26 mouse cellular contexts compared by ENCODE assay signal in the genomic region with DNA sequence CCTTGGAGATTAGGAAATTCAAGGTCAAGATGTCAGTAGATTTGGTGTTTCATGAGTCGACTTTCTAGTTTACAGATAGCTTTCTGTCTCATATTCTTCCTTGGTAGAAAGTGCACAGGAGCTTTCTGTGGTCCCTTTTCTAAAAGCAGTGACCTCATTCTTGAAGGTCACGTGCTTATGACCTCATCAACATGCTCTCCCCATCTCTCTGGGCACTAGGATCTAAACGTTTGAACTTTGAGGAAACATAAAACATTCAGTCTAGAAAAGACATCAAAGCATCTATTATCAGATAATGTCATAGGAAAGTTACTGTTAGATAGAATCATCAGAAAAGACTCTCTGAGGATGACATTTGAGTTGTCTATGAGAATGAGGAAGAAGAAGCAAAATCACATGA. TPM values are rescaled to one million over a fixed set of nuclear protein-coding genes. Genes with fewer than 3 reads are reported as not detected.
A peak's percentile ranks its signal among the peaks of the same experiment; 100 is the strongest.
DNase-seq lines count a peak whose midpoint lies in the region; ATAC-seq lines count a peak whose summit lies in the region.
"Had no signal": no experiment of that assay in that cellular context is flagged by ENCODE, and none has a peak within 500 bp of the region (broad histone marks: within the 10 kb centered on the region; RNA-seq: fewer than 3 reads in every experiment).

No protein-coding gene starts in this region.

- no peaks in the 10 kb centered on the region for H3K27me3 ChIP-seq in heart, embryonic 13.5 days (replicated peaks)
- H3K27me3 ChIP-seq in lung, embryonic 16.5 days (ENCODE audit: control insufficient read depth, insufficient read depth, low read depth, low read length) = no peaks in the 10 kb centered on the region
- H3K27me3 ChIP-seq: embryonic facial prominence, embryonic 13.5 days; hindbrain, embryonic 13.5 days; intestine, embryonic 15.5 days; Patski had no signal

- no peak overlapping the region for H3K4me2 ChIP-seq in heart, embryonic 13.5 days
- H3K4me2 ChIP-seq in lung, embryonic 16.5 days (ENCODE audit: low read depth, low read length) = no peak overlapping the region
- H3K4me2 ChIP-seq: embryonic facial prominence, embryonic 13.5 days; hindbrain, embryonic 13.5 days; intestine, embryonic 15.5 days had no signal

- no peaks in the 10 kb centered on the region; the same call in 1 of the 2 replicates for H3K36me3 ChIP-seq in heart, embryonic 13.5 days
- no peaks in the 10 kb centered on the region for H3K36me3 ChIP-seq in lung, embryonic 16.5 days (ENCODE audit: control insufficient read depth, insufficient read depth, low read length)
- H3K36me3 ChIP-seq: embryonic facial prominence, embryonic 13.5 days; hindbrain, embryonic 13.5 days; intestine, embryonic 15.5 days; limb, embryonic 10.5 days had no signal

- no peak for ATAC-seq in heart, embryonic 13.5 days (ENCODE audit: extremely low read depth, insufficient number of reproducible peaks, low FRiP score, low TSS enrichment)
- ATAC-seq in lung, embryonic 16.5 days (ENCODE audit: low read depth) = no peak
- ATAC-seq in megakaryocyte, adult 5-6 weeks (ENCODE audit: poor library complexity, severe bottlenecking) = peak; percentile 12; the same call in 1 of the 2 replicates
- ATAC-seq: forebrain, embryonic 16.5 days; intestine, embryonic 15.5 days; liver, postnatal 0 days; midbrain, embryonic 16.5 days had no signal

- H3K4me1 ChIP-seq in heart, embryonic 13.5 days = peaks cover 71% of the 10 kb centered on the region
- peaks cover 29% of the 10 kb centered on the region for H3K4me1 ChIP-seq in lung, embryonic 16.5 days (replicated peaks; ENCODE audit: control insufficient read depth, insufficient read depth, low read length)
- H3K4me1 ChIP-seq: embryonic facial prominence, embryonic 13.5 days; intestine, embryonic 15.5 days; limb, embryonic 10.5 days had no signal

- DNase-seq in heart, adult 8-10 months (ENCODE audit: low spot score) = no peak
- no peak for DNase-seq in lung, postnatal 14 days
- DNase-seq in T-cell, adult 2 months (ENCODE audit: low spot score) = peak; percentile 35
- no peak for DNase-seq in kidney, postnatal 4 days
- no peak for DNase-seq in spleen, postnatal 10 days (ENCODE audit: low spot score in 2 of 2)
- DNase-seq: adrenal gland, postnatal 14 days; B cell, adult 2 months; cerebellum, adult 11-12 months; cerebellum, postnatal 14 days; kidney, postnatal 36 days; layer of hippocampus, adult 9-11 months; liver, postnatal 0 days; retina, postnatal 1 day; thymus, postnatal 25 days had no signal

- WGBS in heart, embryonic 13.5 days = 46% methylated on average over 3 of the region's 3 CpGs
- WGBS in lung, embryonic 16.5 days = 37% methylated on average over 3 of the region's 3 CpGs

- H3K9ac ChIP-seq in heart, embryonic 13.5 days = no peak overlapping the region
- no peak overlapping the region for H3K9ac ChIP-seq in lung, embryonic 16.5 days (ENCODE audit: low read length)
- H3K9ac ChIP-seq: embryonic facial prominence, embryonic 13.5 days; hindbrain, embryonic 13.5 days; intestine, embryonic 15.5 days; liver, postnatal 0 days had no signal

- H3K4me3 ChIP-seq in heart, embryonic 13.5 days = no peak overlapping the region
- H3K4me3 ChIP-seq in lung, embryonic 16.5 days (ENCODE audit: low read length) = no peak overlapping the region
- H3K4me3 ChIP-seq: embryonic facial prominence, embryonic 13.5 days; hindbrain, embryonic 13.5 days; intestine, embryonic 15.5 days; left cerebral cortex, adult 2 months; limb, embryonic 10.5 days had no signal

- no peaks in the 10 kb centered on the region for H3K9me3 ChIP-seq in heart, embryonic 13.5 days
- no peaks in the 10 kb centered on the region for H3K9me3 ChIP-seq in lung, embryonic 16.5 days (ENCODE audit: control insufficient read depth, low read length)
- H3K9me3 ChIP-seq: embryonic facial prominence, embryonic 13.5 days; hindbrain, embryonic 13.5 days; intestine, embryonic 15.5 days; limb, embryonic 10.5 days had no signal

- peak overlapping the region; percentile 79 for H3K27ac ChIP-seq in heart, embryonic 13.5 days (replicated peaks)
- peak overlapping the region; percentile 37; the same call in 1 of the 2 replicates for H3K27ac ChIP-seq in lung, embryonic 16.5 days (ENCODE audit: low read length)
- H3K27ac ChIP-seq: embryonic facial prominence, embryonic 13.5 days; hindbrain, embryonic 13.5 days; intestine, embryonic 15.5 days; left cerebral cortex, adult 2 months; limb, embryonic 10.5 days; stomach, postnatal 0 days had no signal

RNA-seq across cellular contexts. Expression of gene Camk2d, which starts 32.3 kb away (rescaled TPM):
- 87.4 and 97.6 TPM in 2 replicates for polyA plus RNA-seq in heart, embryonic 13.5 days (2015; fragmentation: Nextera tagmentation; extraction: Ambion mirVana)
- total RNA-seq in heart, adult 8-10 months (2022) = 100 to 1,000 TPM; 135 to 156 (median 140) TPM
- polyA plus RNA-seq in lung, embryonic 16.5 days (2015; fragmentation: Nextera tagmentation; extraction: Ambion mirVana) = 34.3 and 35.0 TPM in 2 replicates
- total RNA-seq in megakaryocyte, adult 5-6 weeks (2015) = 43.2 and 52.0 TPM in 2 replicates
- 43.7 and 52.4 TPM in 2 replicates for total RNA-seq in megakaryocyte, adult 5-6 weeks (2017)
